Mouse (Mus musculus) limb, embryonic 14.5 days (tissue): ENCODE results near the gene Pakap. TPM values are rescaled to one million over a fixed set of nuclear protein-coding genes. Genes with fewer than 3 reads are reported as not detected.

Experiments
- ATAC-seq: fragments of 200-750 bp; cut with Nextera tagmentation; 2 replicates; pipeline ENCODE4 v1.8.0; 2017; ENCODE audit warnings: low read depth, moderate number of reproducible peaks, moderate TSS enrichment; ENCODE audit not compliant: low FRiP score
- DNase-seq: peaks from one replicate; pipeline ENCODE4 v3.0.0-alpha.2; 2015; ENCODE audit warnings: low spot score
- H3K27ac ChIP-seq: fragments of 300-500 bp; sonication (generic); replicated peaks from 2 replicates; pipeline ENCODE4 v1.5.1; 2014; ENCODE audit warnings: low read depth, mild to moderate bottlenecking, low read length, moderate library complexity, mixed read lengths
- H3K27me3 ChIP-seq: fragments of 300-500 bp; sonication (generic); 2 replicates; pipeline ENCODE4 v1.6.1; 2014; ENCODE audit warnings: low read length, mixed read lengths; ENCODE audit not compliant: control insufficient read depth, insufficient read depth
- H3K36me3 ChIP-seq: fragments of 300-500 bp; sonication (generic); 2 replicates; pipeline ENCODE4 v1.6.1; 2014; ENCODE audit warnings: mild to moderate bottlenecking, low read length, moderate library complexity, mixed read lengths; ENCODE audit not compliant: control insufficient read depth, insufficient read depth
- H3K4me1 ChIP-seq: fragments of 300-500 bp; sonication (generic); 2 replicates; pipeline ENCODE4 v1.6.1; 2014; ENCODE audit warnings: antibody characterized with exemption, low read length, mixed read lengths; ENCODE audit not compliant: control insufficient read depth, insufficient read depth
- H3K4me2 ChIP-seq: fragments of 300-500 bp; sonication (generic); replicated peaks from 2 replicates; pipeline ENCODE4 v1.6.1; 2014; ENCODE audit warnings: low read depth, mild to moderate bottlenecking, low read length, moderate library complexity; ENCODE audit not compliant: severe bottlenecking
- H3K4me3 ChIP-seq: fragments of 300-500 bp; sonication (generic); replicated peaks from 2 replicates; pipeline ENCODE4 v1.5.1; 2014; ENCODE audit warnings: low read length
- H3K9ac ChIP-seq: fragments of 300-500 bp; sonication (generic); 2 replicates; pipeline ENCODE4 v1.6.1; 2014; ENCODE audit warnings: mild to moderate bottlenecking, low read depth, low read length, moderate library complexity; ENCODE audit not compliant: severe bottlenecking
- H3K9me3 ChIP-seq: fragments of 300-500 bp; sonication (generic); 2 replicates; pipeline ENCODE4 v1.6.1; 2016; ENCODE audit warnings: low read length; ENCODE audit not compliant: control insufficient read depth
- POLR2A ChIP-seq: fragments of 200-500 bp; IDR thresholded peaks from 2 replicates; pipeline ENCODE4 v1.8.0; 2012; ENCODE audit warnings: inconsistent platforms, mild to moderate bottlenecking, moderate library complexity, borderline replicate concordance; ENCODE audit not compliant: insufficient read depth, insufficient read length; ENCODE audit errors: extremely low read depth
- WGBS: fragments of 180-500 bp; shearing (Covaris S2); extraction: QIAGEN DNeasy Blood & Tissue Kit; methylation state at CpG from one replicate; pipeline ENCODE4 v1.1.7; 2014; 5-methylcytosine and 5-hydroxymethylcytosine counted together
- polyA plus RNA-seq, 2 experiments: library from polyadenylated mRNA; depleted of rRNA in 1 of 2; stranded (reverse) in 1 of 2; unstranded in 1 of 2; fragments of >200 nt; fragmentation: Nextera tagmentation in 1 of 2; extraction: Ambion mirVana in 1 of 2; gene quantifications; 2 replicates each; pipeline versions ENCODE4 v1.2.1 to v1.2.3; 2012 to 2014

Pakap gene
- polyA plus RNA-seq, 2 experiments: 6.4 to 26.9 TPM

- no peak overlapping the region for H3K4me2 ChIP-seq
- no peak for TF ChIP-seq POLR2A
- 88% methylated on average over 18 of the region's 18 CpGs for WGBS
- peaks cover 41% of the 10 kb centered on the region for H3K36me3 ChIP-seq
- H3K27ac ChIP-seq: no peak overlapping the region
- H3K27me3 ChIP-seq: no peaks in the 10 kb centered on the region
- ATAC-seq: no peak
- peaks cover 8% of the 10 kb centered on the region for H3K4me1 ChIP-seq
- DNase-seq: no peak
- no peaks in the 10 kb centered on the region for H3K9me3 ChIP-seq
- H3K4me3 ChIP-seq: no peak overlapping the region
- no peak overlapping the region for H3K9ac ChIP-seq
Observed at GRCm38 (mm10) chr4:57855281-57855941, 287.4 kb downstream of the Pakap start.

DNA sequence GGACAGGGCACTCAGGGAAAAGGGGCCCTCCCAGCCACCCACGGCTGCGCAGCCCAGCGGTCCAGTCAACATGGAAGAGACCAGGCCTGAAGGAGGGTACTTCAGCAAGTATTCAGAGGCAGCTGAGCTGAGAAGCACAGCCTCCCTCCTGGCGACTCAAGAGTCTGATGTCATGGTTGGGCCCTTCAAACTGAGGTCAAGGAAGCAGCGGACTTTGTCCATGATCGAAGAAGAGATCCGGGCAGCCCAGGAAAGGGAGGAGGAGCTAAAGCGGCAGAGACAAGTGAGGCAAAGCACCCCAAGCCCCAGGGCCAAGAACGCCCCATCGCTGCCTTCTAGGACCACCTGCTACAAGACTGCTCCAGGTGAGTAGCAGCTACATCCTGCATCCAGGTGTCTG is 288.7 kb downstream of the Pakap start:
- WGBS: 96% methylated on average over 10 of the region's 10 CpGs
- H3K4me2 ChIP-seq: no peak overlapping the region

DNA sequence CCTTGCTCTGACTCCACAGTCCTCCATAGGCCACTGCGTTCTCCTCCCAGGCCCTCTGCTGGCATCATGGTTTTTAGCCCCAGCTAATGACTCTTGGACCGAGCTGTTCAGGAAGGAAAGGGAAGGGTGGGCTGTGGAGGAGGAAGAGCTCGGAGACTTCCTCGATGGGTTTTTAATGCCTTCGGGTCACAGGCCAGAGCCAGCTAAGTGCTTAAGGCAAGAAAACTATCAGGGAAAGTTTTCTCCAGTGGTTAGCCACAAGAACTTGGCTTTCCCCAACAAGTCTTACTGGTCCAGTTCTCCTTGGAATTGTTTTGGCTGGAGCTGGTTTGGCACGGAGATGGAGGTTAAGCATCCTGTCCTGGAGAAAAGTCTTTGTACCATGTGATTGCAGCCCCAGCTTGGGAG is 292.2 kb downstream of the Pakap start:
- no peak overlapping the region for H3K9ac ChIP-seq
- 85% methylated on average over 6 of the region's 6 CpGs for WGBS
- no peak overlapping the region for H3K4me3 ChIP-seq
- no peaks in the 10 kb centered on the region for H3K9me3 ChIP-seq
- no peak for ATAC-seq
- DNase-seq: no peak
- no peaks in the 10 kb centered on the region for H3K27me3 ChIP-seq
- H3K4me2 ChIP-seq: no peak overlapping the region
- H3K36me3 ChIP-seq: peaks cover 27% of the 10 kb centered on the region
- TF ChIP-seq POLR2A: no peak
- no peak overlapping the region for H3K27ac ChIP-seq
- H3K4me1 ChIP-seq: peaks cover 13% of the 10 kb centered on the region

More for the DNA sequence above, 288.7 kb downstream of the Pakap start:
- peaks cover 39% of the 10 kb centered on the region for H3K36me3 ChIP-seq
- no peak overlapping the region for H3K27ac ChIP-seq
- peaks cover 9% of the 10 kb centered on the region; the same call in 1 of the 2 replicates for H3K4me1 ChIP-seq
- no peak for TF ChIP-seq POLR2A
- DNase-seq: no peak
- H3K27me3 ChIP-seq: no peaks in the 10 kb centered on the region
- ATAC-seq: no peak
- H3K4me3 ChIP-seq: no peak overlapping the region
- no peak overlapping the region for H3K9ac ChIP-seq
- no peaks in the 10 kb centered on the region for H3K9me3 ChIP-seq

DNA sequence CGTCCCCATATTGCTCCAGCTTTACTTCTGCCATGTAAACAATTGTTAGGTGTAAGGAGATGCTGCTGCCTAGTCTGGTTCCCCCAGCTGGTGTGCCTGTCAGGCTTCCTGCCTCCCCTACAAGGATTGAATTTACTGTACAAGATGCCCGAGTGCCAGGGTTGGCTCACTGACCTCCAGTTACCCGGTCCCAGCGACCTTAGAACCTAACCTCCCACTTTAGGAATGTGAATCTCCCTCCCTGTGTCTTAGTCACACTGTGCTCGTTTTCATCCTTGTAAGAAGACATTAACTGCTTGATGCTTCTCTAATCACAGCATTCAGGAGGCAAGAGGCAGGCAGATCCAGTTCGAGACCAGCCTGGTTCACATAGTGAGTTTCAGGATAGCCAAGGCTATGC is 293.2 kb downstream of the Pakap start:
- Histone ChIP-seq H3K4me3 (no peak overlapping the region), H3K27ac (no peak overlapping the region), H3K9ac (no peak overlapping the region), H3K9me3 (no peaks in the 10 kb centered on the region), H3K4me1 (peaks cover 19% of the 10 kb centered on the region), H3K27me3 (no peaks in the 10 kb centered on the region), H3K36me3 (peaks cover 17% of the 10 kb centered on the region), H3K4me2 (no peak overlapping the region)
- TF ChIP-seq POLR2A: no peak
- DNase-seq: no peak
- 71% methylated on average over 6 of the region's 6 CpGs for WGBS
- no peak for ATAC-seq

GRCm38 (mm10) chr4:57861856-57862255 is 293.9 kb downstream of the Pakap start:
- DNase-seq (peak; percentile 65), ATAC-seq (peak; percentile 58)
- H3K36me3 ChIP-seq: peaks cover 10% of the 10 kb centered on the region
- TF ChIP-seq POLR2A: no peak
- H3K27ac ChIP-seq: no peak overlapping the region
- WGBS: 40% methylated on average over 8 of the region's 8 CpGs
- H3K4me3 ChIP-seq: no peak overlapping the region
- no peaks in the 10 kb centered on the region for H3K9me3 ChIP-seq
- no peaks in the 10 kb centered on the region for H3K27me3 ChIP-seq
- no peak overlapping the region for H3K4me2 ChIP-seq
- no peak overlapping the region for H3K9ac ChIP-seq
- H3K4me1 ChIP-seq: peaks cover 24% of the 10 kb centered on the region
